Mouse (Mus musculus) ZHBTc4 (cell line): Measurements from ENCODE around the gene Fer.

ENCODE experiments used
- DNase-seq: peaks from one replicate; pipeline ENCODE4 v3.0.0-alpha.2; 2011; ENCODE audit warnings: low read depth, low spot score

Fer gene

DNA sequence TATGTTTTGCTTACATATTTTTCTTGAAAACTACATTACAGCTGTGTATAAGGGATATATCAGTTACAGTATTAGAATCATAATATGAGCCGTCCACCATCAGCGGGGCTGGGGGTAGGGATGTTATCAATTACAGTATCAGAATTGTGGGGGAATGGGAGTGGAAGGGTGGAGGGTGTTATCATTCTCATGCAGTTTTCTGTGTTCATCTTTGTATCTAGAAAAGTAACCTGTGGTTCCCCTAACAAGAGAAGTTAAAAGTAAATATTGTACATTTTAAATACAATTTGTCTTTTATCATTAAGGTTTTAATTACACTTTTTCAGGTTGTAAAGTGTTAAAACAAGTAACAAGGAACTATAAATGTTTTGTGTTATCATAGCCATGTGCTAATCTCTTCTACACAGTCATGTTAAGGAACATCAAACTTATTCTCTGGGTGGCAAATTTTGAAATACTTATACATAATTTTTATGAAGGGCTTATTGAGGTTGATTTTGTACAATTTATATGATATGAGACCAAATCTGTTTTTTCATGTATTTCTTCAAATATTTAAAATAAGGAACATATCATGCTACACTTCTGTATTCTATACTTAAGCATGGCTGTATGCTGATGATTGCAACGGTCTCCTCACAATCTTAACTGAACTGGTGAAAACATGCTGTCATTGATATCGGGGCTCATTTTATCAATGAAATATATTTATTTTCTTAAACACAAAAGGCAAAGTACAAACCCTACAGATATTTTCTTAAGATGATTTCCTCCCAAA is 116.1 kb downstream of the Fer start:
- no peak for DNase-seq

DNA sequence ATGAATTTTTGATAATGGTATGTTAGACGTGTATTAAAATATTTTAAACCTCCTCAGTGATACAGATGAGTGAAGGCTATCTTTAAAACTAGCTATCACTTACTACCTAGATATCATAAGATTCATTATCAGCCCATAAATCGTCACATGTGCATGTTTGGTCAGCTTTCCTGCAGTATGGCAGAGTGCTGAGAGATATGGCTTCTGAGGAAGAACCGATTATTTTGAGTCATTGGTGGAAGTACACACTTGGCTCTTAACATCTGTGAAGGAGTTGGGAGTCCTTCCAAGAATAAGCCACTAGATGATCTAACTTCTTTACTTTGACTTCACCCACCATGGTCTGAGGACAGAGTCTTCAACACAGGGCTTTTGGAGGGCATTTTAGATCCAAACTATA is 117.3 kb downstream of the Fer start:
- no peak for DNase-seq

DNA sequence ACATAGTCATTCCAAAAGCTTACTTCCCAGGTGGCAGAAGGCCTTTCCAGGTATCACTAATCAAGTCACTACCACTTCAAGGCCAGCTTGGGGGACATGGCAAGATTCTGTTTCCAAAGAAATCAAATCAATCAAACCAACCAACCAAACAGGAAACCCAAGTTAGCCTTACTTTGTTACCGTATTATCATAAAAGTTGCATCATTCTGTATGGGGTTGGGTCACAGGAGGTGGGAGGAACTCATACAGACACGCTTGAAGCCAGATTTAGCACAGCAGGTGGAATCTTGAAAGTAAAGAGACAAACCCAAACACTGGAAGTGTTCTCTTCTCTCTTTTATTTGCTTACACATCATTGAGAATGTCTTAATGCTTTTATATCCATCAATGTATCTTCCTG is 125.8 kb downstream of the Fer start:
- DNase-seq, result no peak

DNA sequence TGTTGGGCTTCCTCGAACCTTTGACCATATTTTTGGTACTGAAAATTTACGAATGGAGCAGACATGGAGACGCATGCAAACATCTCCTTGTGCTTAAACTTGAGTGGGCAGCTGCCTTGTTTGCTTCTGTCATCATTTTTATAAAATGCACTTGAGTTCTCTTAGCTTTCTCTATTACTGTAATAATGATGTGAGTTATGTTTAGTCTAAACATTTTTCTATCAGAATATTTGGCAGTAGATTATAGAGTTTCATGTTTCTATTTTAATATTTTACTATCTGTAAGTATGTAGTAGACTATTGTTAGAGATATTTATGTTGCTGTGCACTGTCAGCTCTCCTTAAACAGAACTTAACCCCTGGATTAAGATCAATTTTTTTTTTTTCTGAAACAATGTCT is 128.3 kb downstream of the Fer start:
- no peak for DNase-seq

DNA sequence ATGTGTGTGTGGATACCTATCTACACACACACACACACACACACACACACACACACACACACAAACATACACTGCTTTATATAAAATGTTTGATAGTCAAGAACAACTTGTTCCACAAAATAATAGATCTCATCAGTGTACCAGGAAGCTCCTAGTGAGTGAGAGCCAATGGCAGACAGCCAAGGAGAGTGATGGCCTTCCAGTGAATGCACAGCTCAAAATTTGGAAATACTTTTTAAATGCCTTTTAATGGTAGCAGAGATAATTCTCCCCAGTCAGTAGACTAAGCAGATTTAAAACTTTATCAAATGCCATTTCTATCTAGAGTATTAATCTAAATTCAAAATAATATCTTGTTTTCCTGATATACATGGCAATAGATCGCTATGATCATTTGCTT is 133.1 kb downstream of the Fer start:
- no peak for DNase-seq

DNA sequence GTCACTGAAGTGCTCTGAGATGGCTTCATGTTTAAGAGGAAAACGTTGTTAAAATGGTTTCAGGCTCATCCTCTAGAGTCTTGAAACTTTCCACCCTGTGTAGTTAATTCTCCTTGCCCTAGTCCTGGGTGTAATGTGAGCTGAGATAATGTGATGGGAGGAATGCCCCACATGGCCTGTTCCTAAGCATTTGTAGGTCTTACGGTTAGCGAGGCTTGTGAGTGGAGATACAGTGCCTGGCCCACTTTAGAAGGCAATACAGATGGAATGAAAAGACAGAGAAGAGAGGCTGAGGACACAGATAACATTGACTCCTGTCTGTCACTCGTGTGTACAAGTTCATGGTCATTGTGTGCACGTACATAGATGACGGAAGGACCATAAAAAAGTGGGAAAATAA is 134.8 kb downstream of the Fer start:
- DNase-seq, result no peak

DNA sequence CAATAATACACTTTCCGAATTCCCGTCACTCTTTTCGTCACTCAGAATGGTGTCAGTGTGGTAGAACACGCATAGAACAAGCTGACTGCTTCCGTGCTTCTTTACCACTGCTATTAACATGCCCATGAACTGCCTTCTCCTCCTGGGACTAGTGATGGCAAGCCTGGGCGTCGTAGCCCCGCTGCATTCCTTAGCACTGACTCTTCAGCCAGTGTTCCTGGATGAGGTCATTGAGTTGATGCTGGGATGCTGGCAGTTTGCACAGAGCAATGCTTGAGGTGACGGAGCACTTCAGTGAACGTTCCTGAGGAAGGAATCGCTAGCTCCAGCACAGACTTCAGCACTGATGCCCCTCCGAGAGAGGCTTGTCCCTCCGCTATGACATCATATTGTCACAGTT is 140.6 kb downstream of the Fer start:
- DNase-seq, result peak; percentile 34

DNA sequence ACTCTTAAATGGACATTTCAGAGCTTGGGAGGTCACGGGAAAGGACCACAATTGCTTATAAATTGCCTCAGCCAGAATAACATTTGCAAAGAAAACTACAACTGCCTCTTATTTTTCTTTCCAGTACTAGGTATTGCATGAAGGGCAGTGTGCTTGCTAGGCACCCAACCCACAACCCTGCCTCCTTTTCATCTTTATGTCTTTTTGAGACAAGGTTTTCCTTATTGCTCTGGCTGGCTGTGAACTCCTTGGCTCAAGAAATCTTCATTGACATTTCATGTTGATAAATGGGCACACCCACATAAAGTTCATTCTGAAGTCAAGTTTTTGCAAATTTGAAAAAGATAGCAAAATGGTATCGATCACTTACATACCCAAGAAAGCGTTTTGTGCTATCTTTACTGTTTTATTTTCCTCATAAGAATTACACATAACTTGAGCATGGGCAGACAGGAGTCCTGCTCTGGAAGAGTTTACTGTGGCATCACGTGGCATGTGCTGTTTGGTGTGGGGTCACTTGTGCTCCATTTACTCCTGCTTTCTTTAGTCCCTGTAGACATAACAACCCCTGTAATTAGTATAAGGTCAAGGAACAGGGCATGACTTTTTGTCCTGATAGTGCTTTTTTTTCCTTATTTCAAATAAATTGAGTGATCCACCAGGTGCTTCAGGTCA is 142.8 kb downstream of the Fer start:
- DNase-seq, result no peak

DNA sequence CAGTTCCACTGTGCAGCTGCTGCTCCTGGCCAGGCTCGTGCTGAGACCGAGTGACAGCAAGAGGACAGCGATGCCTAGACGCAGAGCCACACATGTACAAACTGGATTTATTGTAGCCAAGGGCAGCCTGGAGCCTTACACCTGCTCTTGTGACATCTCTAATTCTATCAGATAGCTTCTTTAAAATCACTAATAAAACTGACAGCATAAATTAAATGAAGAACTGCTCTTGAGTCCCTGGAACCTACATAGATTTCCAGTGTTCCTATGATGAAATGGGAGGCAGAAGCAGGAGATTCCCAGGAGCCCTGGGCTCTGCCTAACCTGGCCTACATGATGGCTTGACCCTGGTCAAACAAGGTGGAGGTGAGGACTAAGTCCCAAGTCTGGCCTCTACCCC is 153.7 kb downstream of the Fer start:
- DNase-seq, result no peak

DNA sequence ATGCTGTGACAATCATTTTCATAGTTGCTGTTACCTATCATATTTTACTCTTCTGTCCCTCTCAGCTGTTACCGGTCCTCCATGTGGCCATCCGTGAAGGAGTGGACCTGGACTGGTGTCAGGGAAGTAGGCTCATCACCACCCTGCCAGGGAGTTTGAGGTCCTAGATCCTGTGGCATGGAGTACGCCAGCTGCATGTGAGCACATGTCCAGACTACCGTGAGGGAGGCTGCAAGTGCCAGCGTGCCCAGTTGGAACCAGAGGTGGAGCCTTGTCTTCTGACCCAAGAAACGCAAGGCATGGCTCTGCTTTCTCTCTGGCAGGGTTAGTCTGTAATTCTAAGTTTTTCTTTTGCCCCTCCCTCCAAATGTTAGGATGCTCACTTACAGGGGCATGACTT is 155.4 kb downstream of the Fer start:
- no peak for DNase-seq

DNA sequence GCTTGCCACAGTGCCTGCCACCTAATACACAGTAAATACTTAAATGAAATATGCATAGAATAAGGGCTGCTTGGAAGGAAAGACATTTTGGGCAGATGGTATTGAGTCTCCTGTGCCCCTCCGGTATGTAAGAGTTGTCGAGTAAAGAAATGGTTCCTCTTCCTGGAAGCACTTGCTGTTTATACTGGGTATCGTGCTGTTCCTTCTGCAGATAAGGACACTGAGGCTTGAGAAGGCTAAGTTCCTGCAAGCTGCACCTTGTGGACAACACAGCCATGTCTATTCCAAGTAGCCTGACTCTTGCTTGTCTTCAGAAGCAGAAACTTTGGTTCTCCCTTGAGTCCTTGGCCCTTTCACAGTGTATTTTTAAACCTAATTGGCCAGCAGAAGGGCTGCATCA is 156.0 kb downstream of the Fer start:
- no peak for DNase-seq

DNA sequence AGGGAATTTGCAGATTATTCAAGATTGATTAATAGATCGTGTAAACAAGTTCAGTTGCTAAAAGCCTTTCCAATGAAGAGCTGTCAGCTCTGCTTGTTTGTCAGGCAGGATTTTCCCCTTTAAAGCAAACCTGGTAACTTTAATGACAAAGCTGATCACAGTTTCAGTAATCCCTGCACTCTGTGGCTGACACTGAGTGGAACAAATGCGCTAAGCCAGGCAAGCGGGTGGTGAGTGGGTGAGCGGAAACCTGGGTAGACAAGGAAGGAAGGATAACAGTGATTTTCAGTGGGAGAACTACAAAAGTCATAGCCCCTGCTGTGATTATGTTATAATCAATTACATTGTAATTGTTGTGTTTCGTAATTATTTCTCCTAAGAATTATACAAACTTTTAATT is 156.8 kb downstream of the Fer start:
- DNase-seq, result no peak

DNA sequence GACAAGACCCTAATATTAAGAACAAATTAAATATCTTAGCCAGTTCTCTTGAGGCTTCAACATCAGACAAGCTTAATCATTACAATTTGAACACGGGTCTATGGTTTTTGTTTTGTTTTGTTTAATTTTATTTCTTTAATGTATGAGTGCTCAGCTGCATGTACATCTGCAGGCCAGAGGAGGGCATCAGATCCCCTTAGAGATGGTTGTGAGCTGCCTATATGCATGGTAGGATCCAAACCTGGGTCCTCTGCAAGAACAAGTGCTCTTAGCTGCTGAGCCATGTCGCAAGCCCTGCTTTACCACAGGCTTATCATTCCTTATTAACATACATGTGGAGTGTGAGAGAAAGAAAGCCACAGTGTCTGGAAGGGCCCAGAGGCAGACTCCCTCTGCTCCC is 163.6 kb downstream of the Fer start:
- DNase-seq, result peak; percentile 22

DNA sequence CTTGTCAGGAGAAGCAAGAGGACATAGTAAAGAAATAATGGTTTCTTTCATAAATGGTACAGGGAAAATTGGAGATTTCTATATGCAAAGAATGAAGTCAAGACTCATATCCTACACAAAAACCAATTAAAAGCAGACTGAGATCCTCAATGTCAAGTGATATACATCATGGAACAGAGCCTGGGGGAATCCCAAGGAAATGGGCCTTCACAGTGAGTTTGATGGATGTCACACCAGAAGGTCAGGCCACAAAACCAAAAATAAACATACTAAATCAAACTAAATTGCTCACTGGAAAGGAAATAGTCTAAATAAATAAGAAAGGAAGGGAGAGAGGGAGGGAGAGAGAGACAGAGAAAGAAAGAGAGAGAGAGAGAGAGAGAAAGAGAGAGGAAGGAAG is 178.9 kb downstream of the Fer start:
- DNase-seq, result no peak

DNA sequence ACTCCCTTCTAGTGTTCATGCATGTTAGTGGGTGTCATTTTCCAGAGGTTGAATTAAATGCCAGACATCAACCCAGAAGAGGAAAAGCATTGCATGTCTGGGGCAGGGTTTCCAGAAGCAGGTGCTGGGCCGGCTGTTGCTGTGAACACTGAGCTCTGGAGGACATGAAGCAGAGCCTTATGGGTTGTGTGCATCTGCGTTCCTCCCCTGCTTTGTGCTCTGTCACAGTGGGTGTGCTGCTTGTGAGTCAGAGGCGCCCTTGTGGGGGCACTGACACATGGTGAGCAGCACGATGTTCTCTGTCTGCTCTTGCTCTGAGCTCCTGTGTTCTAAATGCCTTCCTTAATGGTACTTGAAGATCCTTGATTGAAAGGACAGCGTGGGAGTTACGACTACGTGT is 182.5 kb downstream of the Fer start:
- DNase-seq, result no peak

DNA sequence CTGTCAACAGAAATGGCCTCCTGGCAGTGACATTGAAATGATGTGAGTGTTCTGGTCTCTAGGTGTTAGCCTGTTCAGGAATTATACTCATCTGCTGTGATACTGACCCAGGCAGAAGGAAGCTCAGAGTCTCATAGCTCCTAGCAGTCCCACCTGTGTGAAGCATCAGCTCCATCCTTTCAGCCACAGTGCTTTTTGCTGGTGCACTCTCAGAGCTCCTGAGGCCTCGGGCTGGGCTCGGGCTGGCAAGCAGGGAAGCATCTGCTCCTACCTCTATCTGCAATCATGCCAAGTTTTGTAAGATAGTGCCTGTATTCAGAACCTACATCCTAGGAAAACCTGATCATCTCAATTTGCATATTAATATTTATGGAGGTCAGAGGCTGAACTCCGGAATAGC is 183.7 kb downstream of the Fer start:
- DNase-seq, result no peak

DNA sequence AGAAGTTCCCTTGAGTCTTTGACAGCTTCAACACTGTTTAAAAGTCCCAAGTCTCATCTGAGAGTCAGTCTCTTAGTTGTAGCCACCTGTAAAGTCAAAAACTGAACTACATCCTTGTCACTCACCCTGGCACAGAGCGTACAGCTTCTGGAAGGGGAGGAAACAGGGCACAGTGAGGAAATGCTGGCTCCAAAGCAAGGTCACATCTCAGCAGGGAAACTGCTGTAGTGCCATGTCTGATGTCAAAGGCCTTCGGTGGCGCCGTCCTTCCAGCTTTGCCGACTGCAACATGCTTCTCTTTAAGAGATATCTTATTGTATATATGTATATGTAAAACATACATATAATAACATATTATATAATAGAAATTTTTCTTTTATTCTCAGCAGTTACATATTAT is 188.0 kb downstream of the Fer start:
- no peak for DNase-seq

DNA sequence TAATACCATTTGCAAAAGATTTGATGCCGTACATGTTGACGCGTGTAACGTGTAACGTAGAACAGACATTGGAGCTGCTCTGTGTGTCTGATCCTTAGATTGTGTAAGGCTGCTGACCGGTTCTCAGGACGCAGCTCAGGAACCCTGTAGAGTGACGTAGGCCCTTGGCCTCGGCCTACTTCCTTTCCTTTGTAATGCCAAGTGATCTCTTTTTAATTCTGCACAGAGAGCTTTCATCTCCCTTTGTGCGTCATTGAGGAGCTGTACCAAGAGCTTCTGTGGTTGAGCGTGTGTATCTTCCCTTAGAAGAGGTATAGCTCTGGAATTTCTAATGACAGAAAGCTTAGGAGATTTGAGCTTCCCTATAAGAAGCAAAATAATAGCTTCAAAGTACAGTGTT is 190.8 kb downstream of the Fer start:
- peak; percentile 73 for DNase-seq

DNA sequence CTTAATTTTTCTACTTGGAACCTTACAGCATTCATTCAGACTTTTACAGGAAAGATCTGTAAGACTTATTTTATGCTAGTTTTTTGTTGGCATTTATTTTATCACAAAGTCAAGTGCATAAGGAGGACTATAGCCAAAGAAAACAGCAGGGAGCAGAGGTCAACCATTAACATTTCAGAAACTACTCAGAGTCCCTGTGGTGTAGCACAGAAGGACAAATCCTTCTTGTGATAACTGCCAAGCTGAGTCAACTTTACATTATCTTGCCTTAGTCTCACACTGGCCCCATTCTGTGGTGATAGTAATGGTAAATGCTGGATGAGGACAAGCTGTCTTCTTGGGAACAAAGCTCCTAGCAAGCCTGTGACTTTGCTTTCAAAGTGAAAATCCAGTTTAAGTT is 197.7 kb downstream of the Fer start:
- DNase-seq, result peak; percentile 69

DNA sequence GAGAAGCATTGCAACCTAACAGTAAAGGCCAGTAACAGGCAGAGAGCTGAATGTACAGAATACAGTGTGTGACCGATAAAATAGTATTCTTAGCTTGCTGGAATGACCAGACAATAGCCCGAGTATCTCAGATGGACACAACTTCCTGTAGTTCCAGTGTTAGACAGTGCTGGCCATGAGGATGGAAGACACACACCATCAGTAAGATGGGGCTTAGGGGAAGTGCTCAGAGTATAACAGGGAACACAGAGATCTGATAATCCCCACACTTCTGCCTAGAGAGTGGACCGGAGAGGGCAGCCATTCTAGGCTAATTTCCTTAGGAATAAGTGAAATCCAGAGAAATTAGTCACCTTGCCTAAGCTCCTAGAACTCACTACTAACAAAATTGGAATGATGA is 202.4 kb downstream of the Fer start:
- DNase-seq, result no peak

DNA sequence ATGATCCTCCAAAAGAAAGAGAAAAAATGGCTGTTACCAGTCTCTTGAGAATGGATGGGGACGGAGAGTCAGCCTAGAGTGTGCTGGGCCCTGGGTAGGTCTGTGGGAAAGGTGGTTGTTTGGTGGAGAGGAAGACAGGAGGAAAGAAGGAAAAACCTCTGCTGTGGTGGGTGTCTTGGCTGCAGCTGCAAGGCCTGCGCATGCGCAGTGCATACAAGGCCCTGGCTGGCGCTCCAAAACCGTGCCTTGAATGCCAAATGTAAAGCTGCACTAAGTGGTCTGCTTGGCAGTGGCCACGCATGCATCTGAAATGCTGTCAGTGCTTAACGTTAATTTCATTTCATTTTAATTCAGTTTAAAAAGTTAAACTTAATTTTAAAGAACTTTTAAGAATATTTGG is 214.5 kb downstream of the Fer start:
- no peak for DNase-seq

DNA sequence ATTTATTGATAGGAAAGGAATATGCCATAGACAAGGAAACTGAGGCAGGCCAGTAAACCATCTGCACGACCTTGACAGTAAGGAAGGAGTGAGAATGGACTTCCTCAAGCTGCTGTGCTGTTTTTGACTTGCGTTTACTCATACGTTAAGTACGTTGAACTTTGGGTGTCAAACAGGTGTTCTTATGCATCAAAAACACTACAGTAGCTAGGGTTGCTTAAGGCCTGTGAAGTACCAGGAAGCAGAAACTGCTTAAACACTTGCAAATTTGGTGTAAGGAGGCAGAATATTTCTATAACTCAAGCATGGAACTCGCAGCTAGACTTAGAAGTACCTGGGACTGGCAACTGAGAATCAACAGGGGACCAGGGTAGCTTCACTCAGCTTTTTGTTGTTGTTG is 221.9 kb downstream of the Fer start:
- no peak for DNase-seq

DNA sequence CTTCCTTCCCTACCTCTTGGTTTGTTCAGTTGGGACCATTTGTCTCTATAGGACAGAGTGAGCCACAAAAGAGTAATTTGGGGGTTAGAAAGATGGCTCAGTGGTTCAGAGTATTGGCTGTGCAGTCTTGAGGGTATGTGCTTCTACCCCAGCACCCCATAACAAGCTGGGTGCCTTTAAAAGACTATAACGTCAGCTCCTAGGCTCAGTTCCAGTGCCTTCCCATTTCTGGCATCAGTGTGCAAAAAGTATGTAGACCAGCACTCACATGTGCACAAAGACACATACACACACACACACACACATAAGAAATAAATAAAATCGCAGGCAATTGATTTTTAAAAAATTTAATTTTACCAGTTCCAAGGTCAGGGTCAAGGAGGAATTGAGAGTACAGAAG is 222.6 kb downstream of the Fer start:
- DNase-seq, result no peak
